Mouse (Mus musculus) C2C12 (cell line): ENCODE results near the gene Fam217a. TPM values are rescaled to one million over a fixed set of nuclear protein-coding genes. Genes with fewer than 3 reads are reported as not detected.
"Not testable (repeated sequence)": the region's sequence is repeated elsewhere in the genome, so short reads cannot be mapped to it uniquely, and the experiment has no call there.

Experiments used
- H3K27me3 ChIP-seq: one replicate; pipeline ENCODE4 v1.6.1; 2011; ENCODE audit not compliant: control insufficient read depth, insufficient read depth, insufficient read length
- H3K36me3 ChIP-seq: one replicate; pipeline ENCODE4 v1.6.1; 2011; ENCODE audit not compliant: control insufficient read depth, insufficient read depth
- H3K4me3 ChIP-seq: one replicate; pipeline ENCODE4 v1.5.1; 2011; ENCODE audit warnings: mild to moderate bottlenecking, control low read depth; ENCODE audit not compliant: poor library complexity, insufficient read depth, severe bottlenecking
- H3K79me2 ChIP-seq: one replicate; pipeline ENCODE4 v1.6.1; 2011; ENCODE audit not compliant: control insufficient read depth, insufficient read depth
- H3K79me3 ChIP-seq: one replicate; pipeline ENCODE4 v1.6.1; 2011; ENCODE audit warnings: low read depth, control low read depth
- H3ac ChIP-seq: one replicate; pipeline ENCODE3; 2011; ENCODE audit warnings: low read depth; ENCODE audit not compliant: control insufficient read depth, insufficient read length
- CEBPB ChIP-seq: IDR thresholded peaks from one replicate; pipeline ENCODE4 v1.6.1; 2011; ENCODE audit warnings: low read depth, mild to moderate bottlenecking, control low read depth, moderate library complexity
- CTCF ChIP-seq: IDR thresholded peaks from one replicate; pipeline ENCODE4 v1.5.1; 2011; ENCODE audit not compliant: control insufficient read depth, insufficient read depth, insufficient read length
- FOSL1 ChIP-seq: IDR thresholded peaks from one replicate; pipeline ENCODE4 v1.8.0; 2011; ENCODE audit warnings: mild to moderate bottlenecking, low read length; ENCODE audit not compliant: poor library complexity, insufficient read depth, severe bottlenecking
- MAX ChIP-seq: IDR thresholded peaks from one replicate; pipeline ENCODE4 v1.6.1; 2011; ENCODE audit warnings: mild to moderate bottlenecking, control low read depth
- MYOD1 ChIP-seq: IDR thresholded peaks from one replicate; pipeline ENCODE4 v1.6.1; 2011; ENCODE audit warnings: low read depth; ENCODE audit not compliant: control insufficient read depth, insufficient read length
- MYOG ChIP-seq: IDR thresholded peaks from one replicate; pipeline ENCODE4 v1.6.1; 2011; ENCODE audit not compliant: control insufficient read depth, insufficient read length; ENCODE audit errors: extremely low read depth
- USF1 ChIP-seq: IDR thresholded peaks from one replicate; pipeline ENCODE4 v1.6.1; 2011; ENCODE audit warnings: low read depth, mild to moderate bottlenecking, control low read depth, moderate library complexity
- long read RNA-seq, 2 experiments: library from polyadenylated mRNA; unstranded; transcript quantifications; one replicate each; pipeline ENCODE4 v2.0.0; 2019 to 2020
- polyA plus RNA-seq: library from polyadenylated mRNA; unstranded; fragments of >200 nt; fragmentation: generic; extraction: Trizol; gene quantifications from one replicate; pipeline ENCODE4 v1.2.1, GENCODE M21; 2012; ENCODE audit warnings: missing spikeins

The Fam217a gene
- not detected for polyA plus RNA-seq
- long read RNA-seq, experiment 1: 0 reads
- long read RNA-seq, experiment 2: 0 reads

DNA sequence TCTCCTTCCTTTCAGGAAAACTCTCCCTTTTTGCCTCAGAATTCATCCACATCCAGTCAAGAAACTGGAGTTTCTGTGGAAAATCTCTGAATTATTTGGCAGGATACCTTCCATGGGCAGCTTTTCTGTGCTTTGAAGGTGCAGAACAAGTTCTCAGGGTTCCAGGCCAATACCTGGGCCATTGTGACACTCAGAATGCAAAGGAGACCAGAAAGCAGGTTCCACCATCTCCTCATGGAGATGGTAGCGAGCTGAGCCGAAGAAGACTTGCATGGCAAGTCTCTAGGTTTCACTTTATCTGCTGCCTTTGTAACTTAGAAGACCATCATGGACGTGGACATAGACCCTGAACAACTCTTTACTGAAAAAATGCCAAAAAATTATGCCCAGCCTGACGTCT is at the start of gene Fam217a, which contains the start of gene 4933417A18Rik:
Fam217a (minus strand) TSS at position 101 of the 400 bp plus-strand sequence.
4933417A18Rik (plus strand) TSS at position 200 of the 400 bp plus-strand sequence.
- Histone ChIP-seq H3K4me3 (no peak within 1 kb of the TSS), H3K27me3 (peaks cover 3% of the 10 kb centered on the region), H3K36me3 (no peaks in the 10 kb centered on the region), H3ac (no peak within 1 kb of the TSS), H3K79me2 (no peaks in the 10 kb centered on the region), H3K79me3 (no peaks in the 10 kb centered on the region)
- no peak for TF ChIP-seq FOSL1
- no peak for TF ChIP-seq CTCF
- TF ChIP-seq CEBPB: no peak
- no peak for TF ChIP-seq MAX
- TF ChIP-seq MYOG: no peak
- TF ChIP-seq MYOD1: no peak
- no peak for TF ChIP-seq USF1

DNA sequence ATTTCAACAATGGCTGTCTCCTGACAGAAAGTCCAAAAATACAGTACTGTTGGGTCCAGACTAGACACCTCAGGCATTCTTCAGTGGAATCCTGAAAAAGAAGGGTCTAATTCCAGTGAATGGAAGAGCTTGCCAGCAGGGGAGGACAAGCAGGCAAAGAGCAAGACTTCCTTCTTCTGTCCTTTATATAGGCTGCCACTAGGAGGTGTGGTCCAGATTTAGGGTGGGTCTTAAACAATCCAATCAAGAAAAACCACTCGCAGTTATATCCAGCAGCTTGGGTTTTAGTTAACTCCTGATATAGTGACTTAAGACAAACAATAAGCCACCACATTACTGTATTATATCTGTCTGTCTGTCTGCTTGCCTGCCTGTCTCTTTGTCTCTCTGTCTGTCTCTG is 49.7 kb upstream of the Fam217a start:
- TF ChIP-seq MYOG (no peak), MAX (no peak), CEBPB (no peak), FOSL1 (no peak), MYOD1 (no peak), CTCF (no peak), USF1 (no peak)

DNA sequence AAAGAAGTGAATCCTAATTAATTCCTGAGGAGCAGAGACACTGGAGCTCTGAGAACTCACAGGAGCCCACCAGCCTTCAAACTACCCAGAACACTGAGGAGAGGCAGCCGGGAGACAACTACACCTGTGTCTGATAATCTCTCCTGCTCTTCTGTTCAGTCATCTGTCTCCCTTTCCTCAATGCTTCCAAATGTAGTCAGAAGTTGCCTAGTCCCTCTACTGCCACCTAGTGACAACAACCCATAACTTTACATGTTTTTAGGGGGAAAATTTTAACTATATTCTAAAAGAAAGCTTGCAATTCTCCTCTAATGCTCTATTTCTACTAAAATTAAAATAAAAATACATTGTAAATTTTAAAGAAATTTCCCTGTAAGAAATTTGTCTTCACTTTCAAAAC is 49.0 kb upstream of the Fam217a start:
- Histone ChIP-seq H3ac (no peak overlapping the region), H3K27me3 (peaks cover 4% of the 10 kb centered on the region), H3K4me3 (no peak overlapping the region), H3K36me3 (peaks cover 10% of the 10 kb centered on the region), H3K79me3 (no peaks in the 10 kb centered on the region), H3K79me2 (no peaks in the 10 kb centered on the region)
- no peak for TF ChIP-seq USF1
- TF ChIP-seq MYOG: no peak
- no peak for TF ChIP-seq CEBPB
- TF ChIP-seq MAX: no peak
- no peak for TF ChIP-seq CTCF
- no peak for TF ChIP-seq MYOD1
- TF ChIP-seq FOSL1: no peak

More for the DNA sequence above, 49.7 kb upstream of the Fam217a start:
- H3K4me3 ChIP-seq: no peak overlapping the region
- H3ac ChIP-seq: no peak overlapping the region
- no peaks in the 10 kb centered on the region for H3K79me2 ChIP-seq
- H3K27me3 ChIP-seq: peaks cover 4% of the 10 kb centered on the region
- H3K79me3 ChIP-seq: no peaks in the 10 kb centered on the region
- peaks cover 15% of the 10 kb centered on the region for H3K36me3 ChIP-seq

DNA sequence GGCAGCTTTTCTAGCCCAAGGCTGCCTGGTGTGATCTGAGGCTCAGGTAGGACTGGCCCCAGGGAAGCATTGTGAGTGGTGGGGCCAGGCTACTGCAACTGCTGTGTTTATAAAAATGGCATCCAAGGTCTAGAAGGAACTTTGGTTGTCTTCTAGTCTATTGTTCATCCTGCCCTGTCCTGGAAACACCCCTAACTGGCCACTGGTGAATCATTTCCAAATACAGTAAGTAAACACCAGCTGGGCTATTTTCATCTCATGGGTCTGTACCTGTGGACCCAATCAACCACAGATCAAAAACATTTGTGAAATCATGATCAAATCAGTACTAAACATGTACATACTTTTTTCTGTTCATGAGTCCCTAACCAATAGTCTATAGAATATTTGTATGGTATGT is 48.3 kb upstream of the Fam217a start:
- not testable (repeated sequence) for H3K27me3 ChIP-seq, H3K79me2 ChIP-seq, H3K36me3 ChIP-seq, H3K4me3 ChIP-seq, H3ac ChIP-seq, H3K79me3 ChIP-seq

DNA sequence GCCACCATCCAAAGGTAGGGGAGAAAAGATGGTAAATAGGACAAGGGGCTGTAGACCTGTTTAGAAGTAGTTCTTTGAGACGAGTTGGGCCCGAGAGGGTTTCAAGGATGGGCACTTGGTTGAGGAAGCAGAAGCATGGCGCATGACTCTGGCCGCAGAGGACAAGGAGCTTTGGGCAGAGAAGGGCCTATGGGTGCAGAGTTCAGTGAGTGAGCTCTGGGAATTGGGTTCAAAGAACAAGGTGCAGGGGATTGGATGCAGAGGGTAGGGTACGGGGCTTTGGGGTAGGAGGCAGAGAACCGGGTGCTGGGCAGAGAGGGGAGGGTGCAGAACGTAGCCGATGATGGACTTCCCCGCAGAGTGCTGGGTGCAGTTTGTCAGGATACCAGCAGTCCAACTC is 41.5 kb upstream of the Fam217a start:
- not testable (repeated sequence) for H3K36me3 ChIP-seq, H3K79me2 ChIP-seq, H3K79me3 ChIP-seq, H3ac ChIP-seq, H3K4me3 ChIP-seq
- H3K27me3 ChIP-seq: peaks cover 15% of the 10 kb centered on the region

DNA sequence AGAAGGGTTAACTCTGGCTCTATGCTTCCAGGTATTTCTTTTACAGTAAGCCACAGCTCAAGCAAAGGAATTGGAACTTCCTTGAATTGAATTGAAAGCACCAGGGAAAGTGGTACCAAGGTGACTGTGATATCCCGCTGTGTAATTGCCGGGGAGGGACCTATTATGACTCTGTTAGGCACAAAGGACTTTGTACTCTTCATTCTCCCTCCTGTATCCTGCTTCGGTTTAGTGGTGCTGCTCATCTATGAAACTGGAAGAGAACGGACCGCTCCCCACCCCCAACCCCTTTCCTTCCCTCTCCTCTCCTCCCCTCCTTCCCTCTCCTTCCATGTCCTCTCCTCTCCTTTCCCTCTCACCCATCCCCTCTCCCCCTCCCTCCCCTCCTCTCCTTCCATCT is 40.8 kb upstream of the Fam217a start:
- Histone ChIP-seq H3K4me3 (no peak overlapping the region), H3ac (no peak overlapping the region), H3K27me3 (peaks cover 15% of the 10 kb centered on the region), H3K36me3 (no peaks in the 10 kb centered on the region), H3K79me3 (no peaks in the 10 kb centered on the region), H3K79me2 (no peaks in the 10 kb centered on the region)
- TF ChIP-seq USF1 (no peak), MYOD1 (no peak), MYOG (no peak), CEBPB (no peak), FOSL1 (no peak), CTCF (no peak), MAX (no peak)
